Mouse (Mus musculus) stomach, postnatal 0 days (tissue): ENCODE data around the gene Ctc1. TPM values are rescaled to one million over a fixed set of nuclear protein-coding genes. Genes with fewer than 3 reads are reported as not detected.
"Not testable (repeated sequence)": the region's sequence is repeated elsewhere in the genome, so short reads cannot be mapped to it uniquely, and the experiment has no call there.

Experiments
- ATAC-seq: fragments of 200-750 bp; cut with Nextera tagmentation; 2 replicates; pipeline ENCODE4 v1.8.0; 2017; ENCODE audit not compliant: low FRiP score, low TSS enrichment
- DNase-seq: peaks from one replicate; pipeline ENCODE4 v3.0.0-alpha.2; 2016; ENCODE audit warnings: low spot score
- H3K27ac ChIP-seq: fragments of 300-500 bp; sonication (generic); replicated peaks from 2 replicates; pipeline ENCODE4 v1.5.1; 2014; ENCODE audit warnings: mild to moderate bottlenecking, control low read depth
- H3K27me3 ChIP-seq: fragments of 300-500 bp; sonication (generic); 2 replicates; pipeline ENCODE4 v1.6.1; 2014; ENCODE audit warnings: low read length; ENCODE audit not compliant: control insufficient read depth, insufficient read depth
- H3K36me3 ChIP-seq: fragments of 300-500 bp; sonication (generic); 2 replicates; pipeline ENCODE4 v1.6.1; 2014; ENCODE audit warnings: low read length, mixed read lengths; ENCODE audit not compliant: control insufficient read depth, insufficient read depth
- H3K4me1 ChIP-seq: fragments of 300-500 bp; sonication (generic); replicated peaks from 2 replicates; pipeline ENCODE4 v1.6.1; 2014; ENCODE audit warnings: antibody characterized with exemption; ENCODE audit not compliant: control insufficient read depth, insufficient read depth
- H3K4me2 ChIP-seq: fragments of 300-500 bp; sonication (generic); replicated peaks from 2 replicates; pipeline ENCODE4 v1.6.1; 2014; ENCODE audit warnings: low read depth, mild to moderate bottlenecking, control low read depth, moderate library complexity
- H3K4me3 ChIP-seq: fragments of 300-500 bp; sonication (generic); 2 replicates; pipeline ENCODE4 v1.5.1; 2014; ENCODE audit warnings: low read depth, low read length, control low read depth
- H3K9ac ChIP-seq: fragments of 300-500 bp; sonication (generic); 2 replicates; pipeline ENCODE4 v1.6.1; 2014; ENCODE audit warnings: mild to moderate bottlenecking, low read length, control low read depth, mixed read lengths
- H3K9me3 ChIP-seq: fragments of 300-500 bp; sonication (generic); 2 replicates; pipeline ENCODE4 v1.6.1; 2016; ENCODE audit warnings: low read length; ENCODE audit not compliant: control insufficient read depth
- CTCF ChIP-seq: IDR thresholded peaks from 2 replicates; pipeline ENCODE4 v1.5.1; 2016; ENCODE audit warnings: antibody characterized with exemption, low read depth, mild to moderate bottlenecking, moderate library complexity
- EP300 ChIP-seq: optimal IDR thresholded peaks from 2 replicates; pipeline ENCODE3; 2016; ENCODE audit warnings: antibody characterized with exemption
- WGBS: fragments of 180-500 bp; shearing (Covaris S2); extraction: QIAGEN DNeasy Blood & Tissue Kit; methylation state at CpG from one replicate; pipeline ENCODE4 v1.1.7; 2014; 5-methylcytosine and 5-hydroxymethylcytosine counted together
- polyA plus RNA-seq: library from polyadenylated mRNA; unstranded; fragments of >200 nt; fragmentation: Nextera tagmentation; extraction: Ambion mirVana; gene quantifications from 2 replicates; pipeline ENCODE4 v1.2.1, GENCODE M21; 2015

Gene Ctc1
- polyA plus RNA-seq, 1 experiment from 2014 or later, result 11.1 TPM

GRCm38 (mm10) chr11:69010400-69011323, 5.0 kb upstream of the Ctc1 start:
- Histone ChIP-seq H3K4me2 (no peak overlapping the region), H3K9me3 (no peaks in the 10 kb centered on the region), H3K4me1 (no peaks in the 10 kb centered on the region), H3K9ac (no peak overlapping the region), H3K27ac (no peak overlapping the region), H3K36me3 (no peaks in the 10 kb centered on the region), H3K4me3 (no peak overlapping the region), H3K27me3 (no peaks in the 10 kb centered on the region)
- ATAC-seq (no peak), DNase-seq (no peak)
- no peak for TF ChIP-seq CTCF
- no peak for TF ChIP-seq EP300
- WGBS, result 87% methylated on average over 15 of the region's 15 CpGs

DNA sequence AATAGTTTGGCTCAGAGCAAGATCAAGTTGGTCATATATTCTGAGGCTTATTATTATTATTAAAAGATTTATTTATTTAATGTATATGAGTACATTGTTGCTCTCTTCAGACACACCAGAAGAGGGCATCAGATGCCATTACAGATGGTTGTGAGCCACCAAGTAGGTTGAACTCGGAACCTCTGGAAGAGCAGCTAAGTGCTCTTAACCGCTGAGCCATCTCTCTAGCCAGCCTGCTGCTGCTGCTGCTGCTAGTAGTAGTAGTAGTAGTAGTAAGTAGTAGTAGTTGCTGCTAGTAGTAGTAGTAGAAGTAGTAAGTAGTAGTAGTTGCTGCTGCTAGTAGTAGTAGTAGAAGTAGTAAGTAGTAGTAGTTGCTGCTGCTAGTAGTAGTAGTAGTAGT, 4.3 kb upstream of the Ctc1 start:
- ATAC-seq, H3K9ac ChIP-seq, DNase-seq, H3K27me3 ChIP-seq, H3K36me3 ChIP-seq, H3K4me1 ChIP-seq, H3K9me3 ChIP-seq: not testable (repeated sequence)
- H3K4me3 ChIP-seq, result peak overlapping the region; percentile 45
- WGBS, result 72% methylated on average over 2 of the region's 2 CpGs
- peak overlapping the region; percentile 79 for H3K4me2 ChIP-seq
- peak overlapping the region; percentile 93 for H3K27ac ChIP-seq
- peak; percentile 19 for TF ChIP-seq CTCF

GRCm38 (mm10) chr11:69012071-69012601, 3.6 kb upstream of the Ctc1 start:
- H3K36me3 ChIP-seq, result no peaks in the 10 kb centered on the region
- no peaks in the 10 kb centered on the region for H3K27me3 ChIP-seq
- H3K4me3 ChIP-seq, result peak overlapping the region; percentile 45
- H3K9me3 ChIP-seq, result no peaks in the 10 kb centered on the region
- H3K4me2 ChIP-seq, result peak overlapping the region; percentile 79
- peak overlapping the region; percentile 66 for H3K9ac ChIP-seq
- H3K4me1 ChIP-seq, result no peaks in the 10 kb centered on the region
- TF ChIP-seq EP300 (no peak), CTCF (no peak)
- WGBS, result under 1% methylated on average over 18 of the region's 18 CpGs
- H3K27ac ChIP-seq, result peak overlapping the region; percentile 93
- DNase-seq (peak; percentile 91), ATAC-seq (peak; percentile 78)

DNA sequence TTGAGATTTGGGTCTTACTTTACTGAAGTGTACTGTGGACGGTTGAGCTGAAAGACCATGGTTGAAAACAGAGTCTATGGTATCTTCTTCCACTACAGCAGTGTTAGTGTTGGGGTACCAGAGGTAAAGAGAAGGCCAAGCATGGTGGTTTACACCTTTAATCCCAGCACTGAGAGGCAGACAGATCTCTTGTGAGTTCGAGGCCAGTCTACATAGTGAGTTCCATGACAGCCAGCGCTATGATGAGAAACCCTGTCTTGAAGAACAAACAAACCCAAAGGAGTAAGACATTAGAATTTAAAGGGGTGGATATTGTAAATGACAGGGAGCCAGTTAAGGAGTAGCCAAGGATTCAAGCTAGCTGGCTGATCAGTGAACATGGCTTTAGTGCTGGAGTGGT, 1.0 kb downstream of the Ctc1 start:
- peak overlapping the region; percentile 61 for H3K4me3 ChIP-seq
- no peaks in the 10 kb centered on the region for H3K4me1 ChIP-seq
- H3K4me2 ChIP-seq, result peak overlapping the region; percentile 63
- 61% methylated on average over 3 of the region's 3 CpGs for WGBS
- no peaks in the 10 kb centered on the region for H3K9me3 ChIP-seq
- no peaks in the 10 kb centered on the region for H3K27me3 ChIP-seq
- H3K36me3 ChIP-seq, result no peaks in the 10 kb centered on the region; the same call in 1 of the 2 replicates
- ATAC-seq (no peak), DNase-seq (no peak)
- peak overlapping the region; percentile 61 for H3K9ac ChIP-seq
- H3K27ac ChIP-seq, result peak overlapping the region; percentile 88
- TF ChIP-seq CTCF, result no peak
- TF ChIP-seq EP300, result no peak

DNA sequence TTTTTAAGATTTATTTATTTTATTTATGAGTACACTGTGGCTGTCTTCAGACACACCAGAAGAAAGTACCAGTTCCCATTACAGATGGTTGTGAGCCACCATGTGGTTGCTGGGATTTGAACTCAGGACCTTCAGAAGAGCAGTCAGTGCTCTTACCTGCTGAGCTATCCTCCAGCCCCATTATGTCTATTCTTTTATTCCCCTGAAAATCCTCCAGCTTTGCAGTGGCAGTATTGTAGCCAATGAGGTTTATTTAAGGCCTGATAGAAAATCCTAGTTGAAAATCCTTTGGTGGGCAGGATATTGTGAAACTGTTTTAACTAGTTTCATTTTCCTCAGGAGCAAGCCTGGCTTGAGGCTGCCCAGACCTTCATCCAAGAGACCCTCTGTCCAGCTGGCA, 5.0 kb downstream of the Ctc1 start:
- Histone ChIP-seq H3K4me3 (no peak overlapping the region), H3K36me3 (peaks cover 25% of the 10 kb centered on the region), H3K27me3 (no peaks in the 10 kb centered on the region), H3K27ac (no peak overlapping the region), H3K9ac (no peak overlapping the region), H3K9me3 (no peaks in the 10 kb centered on the region), H3K4me2 (no peak overlapping the region), H3K4me1 (no peaks in the 10 kb centered on the region)
- no peak for ATAC-seq
- DNase-seq, result no peak
- TF ChIP-seq CTCF (no peak), EP300 (no peak)

GRCm38 (mm10) chr11:69026562-69026961, 10.9 kb downstream of the Ctc1 start:
- DNase-seq (no peak), ATAC-seq (no peak)
- no peak overlapping the region for H3K4me2 ChIP-seq
- no peak overlapping the region for H3K27ac ChIP-seq
- no peaks in the 10 kb centered on the region for H3K4me1 ChIP-seq
- no peak overlapping the region for H3K9ac ChIP-seq
- H3K9me3 ChIP-seq, result no peaks in the 10 kb centered on the region
- H3K36me3 ChIP-seq, result peaks cover 49% of the 10 kb centered on the region
- TF ChIP-seq CTCF (no peak), EP300 (no peak)
- no peaks in the 10 kb centered on the region for H3K27me3 ChIP-seq
- 95% methylated on average over 3 of the region's 3 CpGs for WGBS
- no peak overlapping the region for H3K4me3 ChIP-seq
